Mouse (Mus musculus): ENCODE data around the gene Syvn1. TPM values are rescaled to one million over a fixed set of nuclear protein-coding genes. Genes with fewer than 3 reads are reported as not detected.

Syvn1 gene
- polyA plus RNA-seq (2015; fragmentation: Nextera tagmentation; extraction: Ambion mirVana) = 11.6 and 13.9 TPM in 2 replicates

GRCm38 (mm10) chr19:6046294-6047153 is at the start of gene Syvn1:
Gene Syvn1, plus strand, starts transcription at chr19:6046576.
- Histone ChIP-seq H3K36me3 (peaks cover 37% of the 10 kb centered on the region), H3K9me3 (replicated peaks) (no peaks in the 10 kb centered on the region), H3K9ac (peak within 1 kb of the TSS; percentile 93), H3K4me2 (peak within 1 kb of the TSS; percentile 97), H3K4me3 (replicated peaks) (peak within 1 kb of the TSS; percentile 89), H3K27me3 (no peaks in the 10 kb centered on the region), H3K4me1 (replicated peaks) (peaks cover 38% of the 10 kb centered on the region), H3K27ac (peak within 1 kb of the TSS; percentile 96)
- WGBS (ENCODE audit: insufficient replicate concordance) = under 1% methylated on average over 65 of the region's 65 CpGs
- DNase-seq (peak; percentile 90), ATAC-seq (ENCODE audit: low read depth) (peak; percentile 87)

- 88% methylated on average over 3 of the region's 3 CpGs for WGBS (ENCODE audit: insufficient replicate concordance)
- H3K4me1 ChIP-seq (replicated peaks) = peaks cover 8% of the 10 kb centered on the region; the same call in 1 of the 2 replicates
- H3K9me3 ChIP-seq (replicated peaks) = no peaks in the 10 kb centered on the region
- ATAC-seq (ENCODE audit: low read depth) (no peak), DNase-seq (no peak)
- H3K4me2 ChIP-seq = no peak overlapping the region
- H3K36me3 ChIP-seq = peaks cover 82% of the 10 kb centered on the region
- no peak overlapping the region for H3K4me3 ChIP-seq (replicated peaks)
- no peaks in the 10 kb centered on the region for H3K27me3 ChIP-seq
- no peak overlapping the region for H3K27ac ChIP-seq
- H3K9ac ChIP-seq = no peak overlapping the region
Observed at GRCm38 (mm10) chr19:5998180-5998579, 48.2 kb upstream of the Syvn1 start.

GRCm38 (mm10) chr19:5999969-6000368 is 46.4 kb upstream of the Syvn1 start:
- 77% methylated on average over 5 of the region's 5 CpGs for WGBS (ENCODE audit: insufficient replicate concordance)
- ATAC-seq (ENCODE audit: low read depth) = no peak
- H3K9ac ChIP-seq = no peak overlapping the region
- peaks cover 10% of the 10 kb centered on the region; the same call in 1 of the 2 replicates for H3K4me1 ChIP-seq (replicated peaks)
- H3K9me3 ChIP-seq (replicated peaks) = no peaks in the 10 kb centered on the region
- H3K4me2 ChIP-seq = no peak overlapping the region
- H3K36me3 ChIP-seq = peaks cover 68% of the 10 kb centered on the region
- DNase-seq = no peak
- H3K27me3 ChIP-seq = no peaks in the 10 kb centered on the region
- H3K27ac ChIP-seq = no peak overlapping the region
- no peak overlapping the region for H3K4me3 ChIP-seq (replicated peaks)

- Histone ChIP-seq H3K9ac (no peak overlapping the region), H3K36me3 (peaks cover 68% of the 10 kb centered on the region), H3K4me3 (replicated peaks) (no peak overlapping the region), H3K4me2 (no peak overlapping the region), H3K4me1 (replicated peaks) (0 out of 2 replicates have a peak, but pooled peaks cover 2% of the 10 kb centered on the region), H3K27me3 (no peaks in the 10 kb centered on the region), H3K9me3 (replicated peaks) (no peaks in the 10 kb centered on the region), H3K27ac (no peak overlapping the region)
- no peak for ATAC-seq (ENCODE audit: low read depth)
- no peak for DNase-seq
- WGBS (ENCODE audit: insufficient replicate concordance) = 79% methylated on average over 11 of the region's 11 CpGs
Observed at GRCm38 (mm10) chr19:6005541-6005940, 40.8 kb upstream of the Syvn1 start.

GRCm38 (mm10) chr19:6007013-6007412 is 39.4 kb upstream of the Syvn1 start:
- Histone ChIP-seq H3K4me2 (no peak overlapping the region), H3K4me1 (replicated peaks) (peaks cover 16% of the 10 kb centered on the region), H3K36me3 (peaks cover 71% of the 10 kb centered on the region), H3K9me3 (replicated peaks) (no peaks in the 10 kb centered on the region), H3K4me3 (replicated peaks) (no peak overlapping the region), H3K27ac (no peak overlapping the region), H3K9ac (no peak overlapping the region), H3K27me3 (no peaks in the 10 kb centered on the region)
- ATAC-seq (ENCODE audit: low read depth) (no peak), DNase-seq (no peak)
- 92% methylated on average over 13 of the region's 13 CpGs for WGBS (ENCODE audit: insufficient replicate concordance)

- WGBS (ENCODE audit: insufficient replicate concordance) = 88% methylated on average over 8 of the region's 8 CpGs
- Histone ChIP-seq H3K36me3 (peaks cover 80% of the 10 kb centered on the region), H3K27ac (no peak overlapping the region)
Observed at GRCm38 (mm10) chr19:6009137-6009536, 37.2 kb upstream of the Syvn1 start.

GRCm38 (mm10) chr19:6013691-6014090 is 32.7 kb upstream of the Syvn1 start:
- DNase-seq (no peak), ATAC-seq (ENCODE audit: low read depth) (no peak)
- H3K9ac ChIP-seq = peak overlapping the region; percentile 89
- H3K4me2 ChIP-seq = peak overlapping the region; percentile 98
- peak overlapping the region; percentile 80 for H3K4me3 ChIP-seq (replicated peaks)
- H3K27me3 ChIP-seq = no peaks in the 10 kb centered on the region
- WGBS (ENCODE audit: insufficient replicate concordance) = 75% methylated on average over 10 of the region's 10 CpGs
- H3K36me3 ChIP-seq = peaks cover 47% of the 10 kb centered on the region
- no peaks in the 10 kb centered on the region for H3K9me3 ChIP-seq (replicated peaks)
- H3K4me1 ChIP-seq (replicated peaks) = peaks cover 77% of the 10 kb centered on the region
- peak overlapping the region; percentile 97 for H3K27ac ChIP-seq

More at GRCm38 (mm10) chr19:6009137-6009536, 37.2 kb upstream of the Syvn1 start:
- H3K4me2 ChIP-seq = no peak overlapping the region
- H3K9ac ChIP-seq = no peak overlapping the region
- no peak for DNase-seq
- H3K4me3 ChIP-seq (replicated peaks) = no peak overlapping the region
- H3K4me1 ChIP-seq (replicated peaks) = peaks cover 35% of the 10 kb centered on the region
- H3K9me3 ChIP-seq (replicated peaks) = no peaks in the 10 kb centered on the region
- no peak for ATAC-seq (ENCODE audit: low read depth)
- H3K27me3 ChIP-seq = no peaks in the 10 kb centered on the region

GRCm38 (mm10) chr19:6014991-6015510 is 31.3 kb upstream of the Syvn1 start:
- WGBS (ENCODE audit: insufficient replicate concordance) = 1% methylated on average over 16 of the region's 18 CpGs
- peak overlapping the region; percentile 80 for H3K4me3 ChIP-seq (replicated peaks)
- peaks cover 36% of the 10 kb centered on the region for H3K36me3 ChIP-seq
- peak overlapping the region; percentile 98 for H3K4me2 ChIP-seq
- H3K9ac ChIP-seq = peak overlapping the region; percentile 89
- ATAC-seq (ENCODE audit: low read depth) (peak; percentile 95), DNase-seq (peak; percentile 76)
- H3K4me1 ChIP-seq (replicated peaks) = peaks cover 88% of the 10 kb centered on the region
- no peaks in the 10 kb centered on the region for H3K27me3 ChIP-seq
- H3K9me3 ChIP-seq (replicated peaks) = no peaks in the 10 kb centered on the region
- peak overlapping the region; percentile 97 for H3K27ac ChIP-seq

GRCm38 (mm10) chr19:6015511-6016315 is 30.7 kb upstream of the Syvn1 start, which contains the start of gene Capn1:
Gene Capn1, minus strand, starts transcription at chr19:6015897.
- H3K9me3 ChIP-seq (replicated peaks) = no peaks in the 10 kb centered on the region
- DNase-seq (peak; percentile 77), ATAC-seq (ENCODE audit: low read depth) (peak; percentile 73)
- peak within 1 kb of the TSS; percentile 80 for H3K4me3 ChIP-seq (replicated peaks)
- peak within 1 kb of the TSS; percentile 98 for H3K4me2 ChIP-seq
- H3K36me3 ChIP-seq = peaks cover 29% of the 10 kb centered on the region
- peak within 1 kb of the TSS; percentile 97 for H3K27ac ChIP-seq
- WGBS (ENCODE audit: insufficient replicate concordance) = 3% methylated on average over 40 of the region's 40 CpGs
- H3K9ac ChIP-seq = peak within 1 kb of the TSS; percentile 89
- no peaks in the 10 kb centered on the region for H3K27me3 ChIP-seq
- peaks cover 89% of the 10 kb centered on the region for H3K4me1 ChIP-seq (replicated peaks)

- Histone ChIP-seq H3K36me3 (peaks cover 21% of the 10 kb centered on the region), H3K27me3 (no peaks in the 10 kb centered on the region), H3K9ac (peak overlapping the region; percentile 89), H3K27ac (peak overlapping the region; percentile 97), H3K4me2 (peak overlapping the region; percentile 98), H3K4me1 (replicated peaks) (peaks cover 81% of the 10 kb centered on the region), H3K9me3 (replicated peaks) (no peaks in the 10 kb centered on the region), H3K4me3 (replicated peaks) (peak overlapping the region; percentile 80)
- no peak for ATAC-seq (ENCODE audit: low read depth)
- DNase-seq = no peak
- 54% methylated on average over 7 of the region's 7 CpGs for WGBS (ENCODE audit: insufficient replicate concordance)
Observed at GRCm38 (mm10) chr19:6016532-6016931, 29.8 kb upstream of the Syvn1 start.

Measured in liver, embryonic 13.5 days (tissue).